In genomic region chr5:23413575-23414470, GRCm38 (mm10) we compare ENCODE assay signal across 8 mouse cellular contexts. TPM values are rescaled to one million over a fixed set of nuclear protein-coding genes. Genes with fewer than 3 reads are reported as not detected.
A peak's percentile ranks its signal among the peaks of the same experiment; 100 is the strongest.
DNase-seq lines count a peak whose midpoint lies in the region; ATAC-seq and TF ChIP-seq lines count a peak whose summit lies in the region.

No protein-coding gene starts in this region.

- 0 out of 2 replicates have a peak, but pooled peaks cover 4% of the 10 kb centered on the region for H3K36me3 ChIP-seq in intestine, postnatal 0 days (ENCODE audit: control insufficient read depth, insufficient read depth)
- no peaks in the 10 kb centered on the region for H3K36me3 ChIP-seq in midbrain, embryonic 16.5 days (ENCODE audit: control insufficient read depth, insufficient read depth, low read length)

- no peak overlapping the region for H3K9ac ChIP-seq in intestine, postnatal 0 days (ENCODE audit: low read depth, low read length)
- H3K9ac ChIP-seq in midbrain, embryonic 16.5 days (ENCODE audit: low read depth, low read length): no peak overlapping the region

- peak overlapping the region; percentile 66 for H3K27ac ChIP-seq in intestine, postnatal 0 days (ENCODE audit: low read depth, low read length)
- H3K27ac ChIP-seq in midbrain, embryonic 16.5 days (ENCODE audit: low read length): peak overlapping the region; percentile 61

- H3K9me3 ChIP-seq in intestine, postnatal 0 days (ENCODE audit: control insufficient read depth): no peaks in the 10 kb centered on the region
- no peaks in the 10 kb centered on the region for H3K9me3 ChIP-seq in midbrain, embryonic 16.5 days (replicated peaks; ENCODE audit: control insufficient read depth, low read length, poor library complexity, severe bottlenecking)

- H3K4me1 ChIP-seq in intestine, postnatal 0 days (replicated peaks; ENCODE audit: control insufficient read depth, insufficient read depth, low read length): peaks cover 26% of the 10 kb centered on the region
- peaks cover 50% of the 10 kb centered on the region for H3K4me1 ChIP-seq in midbrain, embryonic 16.5 days (ENCODE audit: control insufficient read depth, insufficient read depth, low read length)

- TF ChIP-seq CTCF in intestine, postnatal 0 days (IDR thresholded peaks at IDR 0.05; ENCODE audit: low read depth): no peak

- 63% methylated on average over 12 of the region's 12 CpGs for WGBS in intestine, postnatal 0 days
- WGBS in midbrain, embryonic 16.5 days: 10% methylated on average over 12 of the region's 12 CpGs

- no peak for ATAC-seq in CD4-positive, CD25-positive, alpha-beta regulatory T cell, adult 4 months
- no peak for ATAC-seq in intestine, postnatal 0 days
- 0 out of 2 replicates have a peak, but pooled peaks have one; percentile 16 for ATAC-seq in midbrain, embryonic 16.5 days

- peak; percentile 62 for DNase-seq in CD4-positive, CD25-positive, alpha-beta regulatory T cell, adult 2 months (ENCODE audit: low read depth, low spot score)
- peak; percentile 71 for DNase-seq in embryo, embryonic 11 days
- DNase-seq in heart, adult 8-10 months (ENCODE audit: low spot score): peak; percentile 87
- DNase-seq in spleen, adult 18-20 months: no peak
- no peak for DNase-seq in adrenal gland, postnatal 14 days

- no peak overlapping the region for H3K4me3 ChIP-seq in intestine, postnatal 0 days (ENCODE audit: low read depth, low read length)
- no peak overlapping the region for H3K4me3 ChIP-seq in midbrain, embryonic 16.5 days (ENCODE audit: low read depth, low read length)

- no peaks in the 10 kb centered on the region for H3K27me3 ChIP-seq in intestine, postnatal 0 days (replicated peaks; ENCODE audit: control insufficient read depth, insufficient read depth, low read length)
- H3K27me3 ChIP-seq in midbrain, embryonic 16.5 days (ENCODE audit: control insufficient read depth, insufficient read depth, low read depth, low read length): no peaks in the 10 kb centered on the region

- peak overlapping the region; percentile 21; the same call in 1 of the 2 replicates for H3K4me2 ChIP-seq in intestine, postnatal 0 days (replicated peaks; ENCODE audit: low read depth)
- no peak overlapping the region for H3K4me2 ChIP-seq in midbrain, embryonic 16.5 days (ENCODE audit: low read length)

RNA-seq across cellular contexts. Expression of gene Kmt2e, which starts 20.4 kb away (rescaled TPM):
- 100 to 1,000 TPM; 183 to 238 TPM for polyA plus RNA-seq in CD4-positive, CD25-positive, alpha-beta regulatory T cell, adult 4 months (2017; shearing (Covaris generic))
- 10 to 100 TPM; 42.1 to 47.6 (median 44.7) TPM for total RNA-seq in heart, adult 8-10 months (2022)
- polyA plus RNA-seq in intestine, postnatal 0 days (2015; fragmentation: Nextera tagmentation; extraction: Ambion mirVana): 44.8 and 49.3 TPM in 2 replicates
- 162 and 178 TPM in 2 replicates for polyA plus RNA-seq in midbrain, embryonic 16.5 days (2015; fragmentation: Nextera tagmentation; extraction: Ambion mirVana)
- total RNA-seq in adrenal gland, postnatal 14 days (2021): 64.2 and 77.2 TPM in 2 replicates

Comparison
In these comparisons a context has a peak if more than half of its experiments do, and no peak if none do; other contexts are left out.
1. DNase-seq: peak in CD4-positive, CD25-positive, alpha-beta regulatory T cell, adult 2 months (single experiment), embryo, embryonic 11 days (single experiment) and heart, adult 8-10 months (single experiment); none in spleen, adult 18-20 months (0 of 2) and adrenal gland, postnatal 14 days (single experiment).